Mouse (Mus musculus): Measurements from ENCODE around the gene Sost. TPM values are rescaled to one million over a fixed set of nuclear protein-coding genes. Genes with fewer than 3 reads are reported as not detected.
A peak's percentile ranks its signal among the peaks of the same experiment; 100 is the strongest.

Sost gene
- polyA plus RNA-seq, 1 experiment from 2014 or later, result 0.77 TPM

- no peaks in the 10 kb centered on the region for H3K9me3 ChIP-seq (replicated peaks)
- no peak overlapping the region for H3K27ac ChIP-seq (ENCODE audit: poor library complexity, severe bottlenecking)
- no peak for ATAC-seq (ENCODE audit: insufficient number of reproducible peaks, low FRiP score)
- H3K36me3 ChIP-seq, result peaks cover 40% of the 10 kb centered on the region
- H3K4me1 ChIP-seq (replicated peaks), result peaks cover 23% of the 10 kb centered on the region
- no peak overlapping the region for H3K4me2 ChIP-seq
- no peak overlapping the region for H3K4me3 ChIP-seq
- no peak overlapping the region for H3K9ac ChIP-seq
- 41% methylated on average over 3 of the region's 3 CpGs for WGBS
- H3K27me3 ChIP-seq (replicated peaks), result peaks cover 16% of the 10 kb centered on the region
Measured at GRCm38 (mm10) chr11:101971410-101971809, 4.6 kb upstream of the Sost start.

GRCm38 (mm10) chr11:101969835-101970234, 3.0 kb upstream of the Sost start:
- Histone ChIP-seq H3K27ac (ENCODE audit: poor library complexity, severe bottlenecking) (no peak overlapping the region), H3K4me1 (replicated peaks) (peaks cover 33% of the 10 kb centered on the region), H3K4me2 (no peak overlapping the region), H3K9me3 (replicated peaks) (no peaks in the 10 kb centered on the region), H3K9ac (no peak overlapping the region), H3K36me3 (peaks cover 29% of the 10 kb centered on the region), H3K27me3 (replicated peaks) (peaks cover 32% of the 10 kb centered on the region), H3K4me3 (no peak overlapping the region)
- ATAC-seq (ENCODE audit: insufficient number of reproducible peaks, low FRiP score), result no peak
- 79% methylated on average over 13 of the region's 13 CpGs for WGBS

GRCm38 (mm10) chr11:101968791-101969190, 2.0 kb upstream of the Sost start:
- no peak overlapping the region for H3K9ac ChIP-seq
- peak; percentile 78 for ATAC-seq (ENCODE audit: insufficient number of reproducible peaks, low FRiP score)
- peaks cover 42% of the 10 kb centered on the region for H3K27me3 ChIP-seq (replicated peaks)
- no peaks in the 10 kb centered on the region for H3K9me3 ChIP-seq (replicated peaks)
- peaks cover 40% of the 10 kb centered on the region for H3K4me1 ChIP-seq (replicated peaks)
- H3K4me2 ChIP-seq, result peak overlapping the region; percentile 14; the same call in 1 of the 2 replicates
- H3K27ac ChIP-seq (ENCODE audit: poor library complexity, severe bottlenecking), result peak overlapping the region; percentile 38; the same call in 1 of the 2 replicates
- H3K36me3 ChIP-seq, result peaks cover 18% of the 10 kb centered on the region
- WGBS, result 0% methylated on average over 5 of the region's 5 CpGs
- H3K4me3 ChIP-seq, result no peak overlapping the region

GRCm38 (mm10) chr11:101968311-101968710, 1.5 kb upstream of the Sost start:
- no peak; the same call in 1 of the 2 replicates for ATAC-seq (ENCODE audit: insufficient number of reproducible peaks, low FRiP score)
- peak overlapping the region; percentile 14; the same call in 1 of the 2 replicates for H3K4me2 ChIP-seq
- no peak overlapping the region for H3K4me3 ChIP-seq

GRCm38 (mm10) chr11:101965553-101965952, 1.3 kb downstream of the Sost start:
- 3% methylated on average over 2 of the region's 2 CpGs for WGBS
- Histone ChIP-seq H3K4me3 (0 out of 2 replicates have a peak overlapping the region, but pooled peaks have one; percentile 14), H3K4me2 (peak overlapping the region; percentile 93), H3K9me3 (replicated peaks) (no peaks in the 10 kb centered on the region), H3K9ac (no peak overlapping the region), H3K4me1 (replicated peaks) (peaks cover 51% of the 10 kb centered on the region), H3K27ac (ENCODE audit: poor library complexity, severe bottlenecking) (no peak overlapping the region), H3K36me3 (no peaks in the 10 kb centered on the region), H3K27me3 (replicated peaks) (peaks cover 73% of the 10 kb centered on the region)
- ATAC-seq (ENCODE audit: insufficient number of reproducible peaks, low FRiP score), result no peak

More at GRCm38 (mm10) chr11:101968311-101968710, 1.5 kb upstream of the Sost start:
- 13% methylated on average over 7 of the region's 7 CpGs for WGBS
- Histone ChIP-seq H3K4me1 (replicated peaks) (peaks cover 44% of the 10 kb centered on the region), H3K9me3 (replicated peaks) (no peaks in the 10 kb centered on the region), H3K9ac (no peak overlapping the region), H3K36me3 (peaks cover 13% of the 10 kb centered on the region), H3K27ac (ENCODE audit: poor library complexity, severe bottlenecking) (peak overlapping the region; percentile 38), H3K27me3 (replicated peaks) (peaks cover 47% of the 10 kb centered on the region)

GRCm38 (mm10) chr11:101964647-101965046, 2.2 kb downstream of the Sost start:
- Histone ChIP-seq H3K27ac (ENCODE audit: poor library complexity, severe bottlenecking) (no peak overlapping the region), H3K9me3 (replicated peaks) (no peaks in the 10 kb centered on the region), H3K36me3 (no peaks in the 10 kb centered on the region), H3K9ac (peak overlapping the region; percentile 70), H3K27me3 (replicated peaks) (peaks cover 79% of the 10 kb centered on the region), H3K4me3 (peak overlapping the region; percentile 56), H3K4me2 (peak overlapping the region; percentile 93), H3K4me1 (replicated peaks) (peaks cover 51% of the 10 kb centered on the region)
- 9% methylated on average over 8 of the region's 8 CpGs for WGBS
- ATAC-seq (ENCODE audit: insufficient number of reproducible peaks, low FRiP score), result no peak

- ATAC-seq (ENCODE audit: insufficient number of reproducible peaks, low FRiP score), result peak; percentile 15; the same call in 1 of the 2 replicates
- under 1% methylated on average over 77 of the region's 78 CpGs for WGBS
- peaks cover 51% of the 10 kb centered on the region for H3K4me1 ChIP-seq (replicated peaks)
Measured at GRCm38 (mm10) chr11:101963473-101964291, 3.1 kb downstream of the Sost start.

GRCm38 (mm10) chr11:101963043-101963442, 3.8 kb downstream of the Sost start:
- peak overlapping the region; percentile 70 for H3K9ac ChIP-seq

More at GRCm38 (mm10) chr11:101963473-101964291, 3.1 kb downstream of the Sost start:
- Histone ChIP-seq H3K27ac (ENCODE audit: poor library complexity, severe bottlenecking) (peak overlapping the region; percentile 29; the same call in 1 of the 2 replicates), H3K9me3 (replicated peaks) (no peaks in the 10 kb centered on the region), H3K27me3 (replicated peaks) (peaks cover 79% of the 10 kb centered on the region), H3K4me2 (peak overlapping the region; percentile 93), H3K4me3 (peak overlapping the region; percentile 56), H3K36me3 (no peaks in the 10 kb centered on the region), H3K9ac (peak overlapping the region; percentile 70)

GRCm38 (mm10) chr11:101957476-101957875, 9.3 kb downstream of the Sost start:
- no peak for ATAC-seq (ENCODE audit: insufficient number of reproducible peaks, low FRiP score)
- Histone ChIP-seq H3K9me3 (replicated peaks) (no peaks in the 10 kb centered on the region), H3K4me2 (no peak overlapping the region), H3K9ac (no peak overlapping the region), H3K27ac (ENCODE audit: poor library complexity, severe bottlenecking) (no peak overlapping the region), H3K36me3 (no peaks in the 10 kb centered on the region), H3K4me1 (replicated peaks) (peaks cover 24% of the 10 kb centered on the region), H3K27me3 (replicated peaks) (peaks cover 29% of the 10 kb centered on the region), H3K4me3 (no peak overlapping the region)
- 61% methylated on average over 5 of the region's 5 CpGs for WGBS

More at GRCm38 (mm10) chr11:101963043-101963442, 3.8 kb downstream of the Sost start:
- peaks cover 79% of the 10 kb centered on the region for H3K27me3 ChIP-seq (replicated peaks)
- 6% methylated on average over 11 of the region's 11 CpGs for WGBS
- H3K9me3 ChIP-seq (replicated peaks), result no peaks in the 10 kb centered on the region
- peaks cover 44% of the 10 kb centered on the region for H3K4me1 ChIP-seq (replicated peaks)
- no peak for ATAC-seq (ENCODE audit: insufficient number of reproducible peaks, low FRiP score)
- H3K36me3 ChIP-seq, result no peaks in the 10 kb centered on the region
- H3K4me3 ChIP-seq, result peak overlapping the region; percentile 56
- peak overlapping the region; percentile 93 for H3K4me2 ChIP-seq
- peak overlapping the region; percentile 29; the same call in 1 of the 2 replicates for H3K27ac ChIP-seq (ENCODE audit: poor library complexity, severe bottlenecking)

GRCm38 (mm10) chr11:101953441-101953840, 13.4 kb downstream of the Sost start:
- H3K4me2 ChIP-seq, result peak overlapping the region; percentile 44; the same call in 1 of the 2 replicates
- peaks cover 48% of the 10 kb centered on the region for H3K4me1 ChIP-seq (replicated peaks)
- no peaks in the 10 kb centered on the region for H3K9me3 ChIP-seq (replicated peaks)
- no peaks in the 10 kb centered on the region for H3K36me3 ChIP-seq
- no peak overlapping the region for H3K9ac ChIP-seq
- peak overlapping the region; percentile 77 for H3K27ac ChIP-seq (ENCODE audit: poor library complexity, severe bottlenecking)
- H3K4me3 ChIP-seq, result no peak overlapping the region
- WGBS, result 35% methylated on average over 4 of the region's 4 CpGs
- ATAC-seq (ENCODE audit: insufficient number of reproducible peaks, low FRiP score), result peak; percentile 29; the same call in 1 of the 2 replicates
- H3K27me3 ChIP-seq (replicated peaks), result peaks cover 10% of the 10 kb centered on the region; the same call in 1 of the 2 replicates
